Mouse (Mus musculus) liver, embryonic 14.5 days (tissue): ENCODE measurements around the gene Crim1. TPM values are rescaled to one million over a fixed set of nuclear protein-coding genes. Genes with fewer than 3 reads are reported as not detected.

Source experiments
- ATAC-seq: fragments of 200-750 bp; cut with Nextera tagmentation; 2 replicates; pipeline ENCODE4 v1.8.0; 2017; ENCODE audit warnings: moderate number of reproducible peaks, mild to moderate bottlenecking, moderate library complexity; ENCODE audit not compliant: insufficient read depth
- DNase-seq, 3 experiments: peaks; one replicate each; pipeline ENCODE4 v3.0.0-alpha.2; 2012 to 2013; ENCODE audit warnings: low read depth in 3 of 3, low spot score in 3 of 3
- H3K27ac ChIP-seq: fragments of 300-500 bp; sonication (generic); 2 replicates; pipeline ENCODE4 v1.5.1; 2014; ENCODE audit warnings: moderate library complexity, mild to moderate bottlenecking, control low read depth, inconsistent platforms
- H3K27me3 ChIP-seq: fragments of 300-500 bp; sonication (generic); 2 replicates; pipeline ENCODE4 v1.6.1; 2014; ENCODE audit warnings: mild to moderate bottlenecking, low read length, moderate library complexity; ENCODE audit not compliant: control insufficient read depth, insufficient read depth
- H3K36me3 ChIP-seq: fragments of 300-500 bp; sonication (generic); replicated peaks from 2 replicates; pipeline ENCODE4 v1.6.1; 2014; ENCODE audit warnings: low read depth; ENCODE audit not compliant: control insufficient read depth, insufficient read depth
- H3K4me1 ChIP-seq, 2 experiments: fragments of 200-500 bp in 1 of 2; fragments of 300-500 bp in 1 of 2; sonication (generic) in 1 of 2; replicated peaks; 2 replicates each; pipeline ENCODE4 v1.6.1; 2012 to 2014; ENCODE audit warnings: antibody characterized with exemption in 1 of 2, inconsistent platforms in 1 of 2, low read length in 1 of 2; ENCODE audit not compliant: control insufficient read depth in 2 of 2, insufficient read depth in 2 of 2
- H3K4me2 ChIP-seq: fragments of 300-500 bp; sonication (generic); 2 replicates; pipeline ENCODE4 v1.6.1; 2014; ENCODE audit warnings: low read depth, mild to moderate bottlenecking, control low read depth, moderate library complexity
- H3K4me3 ChIP-seq, 2 experiments: fragments of 200-500 bp in 1 of 2; fragments of 300-500 bp in 1 of 2; sonication (generic) in 1 of 2; 2 replicates each; pipeline ENCODE4 v1.5.1; 2012 to 2014; ENCODE audit warnings: low read depth in 2 of 2, low read length in 2 of 2, mild to moderate bottlenecking in 2 of 2, control low read depth in 1 of 2, inconsistent platforms in 1 of 2, moderate library complexity in 1 of 2; ENCODE audit not compliant: insufficient read depth in 1 of 2
- H3K9ac ChIP-seq: fragments of 300-500 bp; sonication (generic); replicated peaks from 2 replicates; pipeline ENCODE4 v1.6.1; 2014; ENCODE audit warnings: mild to moderate bottlenecking, control low read depth, moderate library complexity
- H3K9me3 ChIP-seq: fragments of 300-500 bp; sonication (generic); 2 replicates; pipeline ENCODE4 v1.6.1; 2016; ENCODE audit warnings: low read length, mixed read lengths; ENCODE audit not compliant: control insufficient read depth
- CTCF ChIP-seq: IDR thresholded peaks from 2 replicates; pipeline ENCODE4 v1.5.1; 2016; ENCODE audit warnings: antibody characterized with exemption, low read depth, control low read depth
- EP300 ChIP-seq: IDR thresholded peaks from 2 replicates; pipeline ENCODE4 v1.6.1; 2016; ENCODE audit warnings: antibody characterized with exemption, low read depth
- WGBS: fragments of 180-500 bp; shearing (Covaris S2); extraction: QIAGEN DNeasy Blood & Tissue Kit; methylation state at CpG from one replicate; pipeline ENCODE4 v1.1.7; 2014; ENCODE audit not compliant: insufficient replicate concordance; 5-methylcytosine and 5-hydroxymethylcytosine counted together
- polyA plus RNA-seq, 2 experiments: library from polyadenylated mRNA; depleted of rRNA in 1 of 2; stranded (reverse) in 1 of 2; unstranded in 1 of 2; fragments of >200 nt; fragmentation: Nextera tagmentation in 1 of 2; extraction: Ambion mirVana in 1 of 2; gene quantifications; 2 replicates each; pipeline versions ENCODE4 v1.2.1 to v1.2.3; 2012 to 2014

Gene Crim1
- polyA plus RNA-seq, 2 experiments, result 0.74 to 0.95 TPM

GRCm38 (mm10) chr17:78405336-78405735 is 205.3 kb downstream of the Crim1 start:
- peaks cover 6 to 20% of the 10 kb centered on the region in 2 experiments for H3K4me1 ChIP-seq
- H3K36me3 ChIP-seq, result peaks cover 13% of the 10 kb centered on the region
- H3K4me3 ChIP-seq, result no peak overlapping the region
- TF ChIP-seq CTCF (no peak), EP300 (no peak)
- no peak overlapping the region for H3K9ac ChIP-seq
- no peaks in the 10 kb centered on the region for H3K9me3 ChIP-seq
- WGBS, result 71% methylated on average over 3 of the region's 3 CpGs
- ATAC-seq (no peak), DNase-seq (no peak)
- no peak overlapping the region for H3K4me2 ChIP-seq
- H3K27ac ChIP-seq, result no peak overlapping the region
- no peaks in the 10 kb centered on the region for H3K27me3 ChIP-seq

GRCm38 (mm10) chr17:78406854-78407253 is 206.8 kb downstream of the Crim1 start:
- no peak for ATAC-seq
- 79% methylated on average over 10 of the region's 10 CpGs for WGBS
- Histone ChIP-seq H3K36me3 (peaks cover 2% of the 10 kb centered on the region), H3K4me2 (no peak overlapping the region), H3K4me3 (no peak overlapping the region), H3K27ac (no peak overlapping the region), H3K4me1 (peaks cover 0 to 6% of the 10 kb centered on the region in 2 experiments; a peak in 2 of 4 replicates), H3K9me3 (no peaks in the 10 kb centered on the region), H3K9ac (no peak overlapping the region), H3K27me3 (no peaks in the 10 kb centered on the region)
- DNase-seq, result no peak
- TF ChIP-seq EP300 (no peak), CTCF (no peak)

- Histone ChIP-seq H3K27me3 (no peaks in the 10 kb centered on the region), H3K4me3 (no peak overlapping the region), H3K27ac (no peak overlapping the region), H3K9ac (no peak overlapping the region), H3K36me3 (peaks cover 2% of the 10 kb centered on the region), H3K4me1 (peaks cover 0 to 5% of the 10 kb centered on the region in 2 experiments; a peak in 1 of 4 replicates), H3K4me2 (no peak overlapping the region), H3K9me3 (no peaks in the 10 kb centered on the region)
- no peak for DNase-seq
- peak; percentile 46; the same call in 1 of the 2 replicates for ATAC-seq
- TF ChIP-seq EP300 (no peak), CTCF (no peak)
- WGBS, result 56% methylated on average over 4 of the region's 4 CpGs
Observed at GRCm38 (mm10) chr17:78407581-78407980, 207.5 kb downstream of the Crim1 start.

- Histone ChIP-seq H3K4me1 (peaks cover 0 to 5% of the 10 kb centered on the region in 2 experiments; a peak in 1 of 4 replicates), H3K9me3 (no peaks in the 10 kb centered on the region), H3K36me3 (peaks cover 2% of the 10 kb centered on the region), H3K27me3 (no peaks in the 10 kb centered on the region), H3K4me3 (no peak overlapping the region), H3K27ac (no peak overlapping the region), H3K4me2 (no peak overlapping the region), H3K9ac (no peak overlapping the region)
- DNase-seq (no peak), ATAC-seq (no peak)
- WGBS, result 74% methylated on average over 10 of the region's 10 CpGs
- no peak for TF ChIP-seq CTCF
- TF ChIP-seq EP300, result no peak
Observed at GRCm38 (mm10) chr17:78408386-78408785, 208.3 kb downstream of the Crim1 start.

- no peaks in the 10 kb centered on the region for H3K9me3 ChIP-seq
- DNase-seq (no peak), ATAC-seq (no peak)
- no peak overlapping the region for H3K27ac ChIP-seq
- H3K4me1 ChIP-seq, result peaks cover 0 to 5% of the 10 kb centered on the region in 2 experiments; a peak in 2 of 4 replicates
- no peak overlapping the region for H3K4me3 ChIP-seq
- H3K27me3 ChIP-seq, result no peaks in the 10 kb centered on the region
- H3K4me2 ChIP-seq, result no peak overlapping the region
- no peaks in the 10 kb centered on the region for H3K36me3 ChIP-seq
- TF ChIP-seq EP300 (no peak), CTCF (no peak)
- no peak overlapping the region for H3K9ac ChIP-seq
- 76% methylated on average over 2 of the region's 2 CpGs for WGBS
Observed at GRCm38 (mm10) chr17:78409900-78410299, 209.9 kb downstream of the Crim1 start.
